Mouse (Mus musculus): ENCODE data around the gene Vdac1. TPM values are rescaled to one million over a fixed set of nuclear protein-coding genes. Genes with fewer than 3 reads are reported as not detected.
"Not testable (repeated sequence)": the region's sequence is repeated elsewhere in the genome, so short reads cannot be mapped to it uniquely, and the experiment has no call there.

The Vdac1 gene
- polyA plus RNA-seq, 1 experiment from 2014 or later: 266 TPM

- Histone ChIP-seq H3K27ac (no peak overlapping the region), H3K4me1 (no peaks in the 10 kb centered on the region), H3K9ac (no peak overlapping the region), H3K4me3 (replicated peaks) (no peak overlapping the region), H3K36me3 (peaks cover 39% of the 10 kb centered on the region), H3K4me2 (no peak overlapping the region), H3K27me3 (replicated peaks) (no peaks in the 10 kb centered on the region), H3K9me3 (no peaks in the 10 kb centered on the region)
- no peak for ATAC-seq (ENCODE audit: insufficient read depth, low FRiP score, low read depth)
- 93% methylated on average over 3 of the region's 3 CpGs for WGBS
These were observed 18.6 kb downstream of the Vdac1 start for GRCm38 (mm10) chr11:52379241-52379640.

DNA sequence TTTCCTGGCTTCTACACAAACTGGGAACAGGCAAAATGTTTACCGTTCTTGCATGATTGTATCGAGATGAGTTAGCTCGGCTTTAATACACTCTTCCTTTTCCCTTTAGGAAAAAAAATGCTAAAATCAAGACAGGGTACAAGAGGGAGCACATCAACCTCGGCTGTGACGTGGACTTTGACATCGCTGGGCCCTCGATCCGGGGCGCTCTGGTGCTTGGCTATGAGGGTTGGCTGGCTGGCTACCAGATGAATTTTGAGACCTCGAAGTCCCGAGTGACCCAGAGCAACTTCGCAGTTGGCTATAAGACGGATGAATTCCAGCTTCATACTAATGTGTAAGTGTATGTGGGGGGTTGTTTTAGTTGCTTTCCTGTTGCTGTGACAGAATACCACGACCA is 23.1 kb downstream of the Vdac1 start:
- WGBS: 91% methylated on average over 14 of the region's 14 CpGs
- no peak for ATAC-seq (ENCODE audit: insufficient read depth, low FRiP score, low read depth)
- peaks cover 40% of the 10 kb centered on the region for H3K36me3 ChIP-seq

DNA sequence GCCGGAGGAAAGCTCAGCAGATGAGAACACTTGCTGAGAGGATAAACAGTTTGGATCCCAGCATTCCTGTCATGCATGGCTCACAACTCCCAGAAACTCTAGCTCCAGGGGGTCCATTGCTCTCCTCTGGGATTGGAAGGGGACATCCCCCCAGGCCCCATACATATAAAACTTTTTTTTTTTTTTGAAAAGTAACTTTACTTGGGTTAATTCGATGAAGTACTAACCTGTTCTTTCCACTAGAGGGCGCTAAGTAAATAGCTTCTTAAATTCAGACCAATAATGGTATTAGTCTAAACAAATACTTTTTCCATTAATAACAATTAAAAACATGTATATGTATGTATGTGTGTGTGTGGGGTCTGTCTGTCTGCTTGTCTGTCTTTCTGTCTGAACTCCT is 24.0 kb downstream of the Vdac1 start:
- Histone ChIP-seq H3K4me3 (replicated peaks) (no peak overlapping the region), H3K4me1 (no peaks in the 10 kb centered on the region), H3K36me3 (peaks cover 44% of the 10 kb centered on the region), H3K27ac (no peak overlapping the region), H3K9ac (no peak overlapping the region), H3K9me3 (no peaks in the 10 kb centered on the region), H3K4me2 (no peak overlapping the region), H3K27me3 (replicated peaks) (no peaks in the 10 kb centered on the region)
- no peak for ATAC-seq (ENCODE audit: insufficient read depth, low FRiP score, low read depth)
- 53% methylated on average over 3 of the region's 3 CpGs for WGBS

More for the DNA sequence above, 23.1 kb downstream of the Vdac1 start:
- H3K27me3 ChIP-seq (replicated peaks): no peaks in the 10 kb centered on the region
- H3K9ac ChIP-seq: no peak overlapping the region
- no peak overlapping the region for H3K4me3 ChIP-seq (replicated peaks)
- no peak overlapping the region for H3K27ac ChIP-seq
- H3K4me1 ChIP-seq: no peaks in the 10 kb centered on the region
- no peaks in the 10 kb centered on the region for H3K9me3 ChIP-seq
- no peak overlapping the region for H3K4me2 ChIP-seq

DNA sequence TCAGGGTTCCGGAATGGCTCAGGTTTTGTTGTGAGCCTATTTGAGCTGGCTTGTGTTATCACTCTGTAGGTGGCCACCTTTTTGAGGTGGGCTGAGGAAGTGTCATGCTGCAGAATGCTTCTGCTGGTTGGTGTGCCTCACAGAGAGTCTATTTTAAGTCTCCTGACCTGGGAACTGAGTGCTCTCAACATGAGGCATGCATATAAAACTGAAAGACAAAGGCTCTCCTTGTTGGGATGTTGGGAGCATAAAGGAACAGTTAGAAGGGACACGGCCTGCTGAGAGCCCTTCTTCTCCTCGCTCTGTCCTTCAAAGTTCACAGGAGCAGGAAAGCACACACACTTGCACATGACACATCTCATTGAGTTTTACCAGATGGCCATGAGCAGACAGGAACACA is 26.2 kb downstream of the Vdac1 start:
- no peaks in the 10 kb centered on the region for H3K27me3 ChIP-seq (replicated peaks)
- H3K36me3 ChIP-seq: peaks cover 42% of the 10 kb centered on the region
- H3K4me2 ChIP-seq: no peak overlapping the region
- no peak overlapping the region for H3K27ac ChIP-seq
- ATAC-seq (ENCODE audit: insufficient read depth, low FRiP score, low read depth): no peak
- H3K4me3 ChIP-seq (replicated peaks): no peak overlapping the region
- H3K4me1 ChIP-seq: no peaks in the 10 kb centered on the region
- no peak overlapping the region for H3K9ac ChIP-seq
- no peaks in the 10 kb centered on the region for H3K9me3 ChIP-seq
- 93% methylated on average over 3 of the region's 3 CpGs for WGBS

DNA sequence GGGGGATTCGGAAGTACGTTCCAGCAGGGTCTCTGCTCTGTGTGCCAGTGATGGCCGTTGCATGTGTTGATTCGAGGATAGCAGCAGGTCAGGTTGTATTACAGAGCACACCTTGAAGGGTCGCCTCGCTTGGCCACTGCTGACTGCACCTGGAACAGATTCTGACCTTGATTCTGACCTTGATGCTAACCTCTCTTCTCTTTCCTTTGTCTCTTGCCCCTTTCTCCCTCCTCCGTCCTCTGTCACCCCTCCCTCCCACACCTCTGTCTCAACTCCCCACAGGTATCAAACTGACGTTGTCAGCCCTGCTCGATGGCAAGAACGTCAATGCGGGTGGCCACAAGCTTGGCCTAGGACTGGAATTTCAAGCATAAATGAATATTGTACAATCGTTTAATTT is 27.5 kb downstream of the Vdac1 start:
- 88% methylated on average over 12 of the region's 12 CpGs for WGBS
- Histone ChIP-seq H3K9me3 (no peaks in the 10 kb centered on the region), H3K4me1 (no peaks in the 10 kb centered on the region), H3K27me3 (replicated peaks) (no peaks in the 10 kb centered on the region), H3K4me2 (no peak overlapping the region), H3K27ac (no peak overlapping the region), H3K9ac (no peak overlapping the region), H3K36me3 (peaks cover 42% of the 10 kb centered on the region), H3K4me3 (replicated peaks) (no peak overlapping the region)
- ATAC-seq (ENCODE audit: insufficient read depth, low FRiP score, low read depth): no peak

DNA sequence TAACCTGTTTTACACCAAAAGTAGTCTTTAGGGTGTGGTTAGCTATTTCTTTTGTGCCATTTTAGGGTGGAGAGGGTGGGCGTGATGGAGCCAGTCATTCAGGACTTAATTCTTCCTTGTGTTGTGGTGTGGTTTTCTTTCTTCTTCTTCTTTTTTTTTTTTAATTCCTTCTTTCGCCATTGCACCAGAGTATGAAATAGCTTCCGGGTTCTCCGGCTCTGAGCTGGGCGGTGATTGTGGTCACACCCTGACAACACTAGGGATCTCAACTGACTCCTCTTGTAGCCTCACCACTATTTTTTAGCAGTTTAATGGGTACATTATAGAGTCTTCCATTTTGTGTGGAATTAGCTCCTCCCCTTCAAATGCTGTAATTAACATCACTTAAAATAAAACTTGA is 28.3 kb downstream of the Vdac1 start:
- ATAC-seq (ENCODE audit: insufficient read depth, low FRiP score, low read depth); H3K9me3 ChIP-seq; H3K27ac ChIP-seq; H3K27me3 ChIP-seq (replicated peaks); H3K4me2 ChIP-seq; H3K9ac ChIP-seq; H3K4me3 ChIP-seq (replicated peaks); H3K4me1 ChIP-seq: not testable (repeated sequence)
- WGBS: 90% methylated on average over 5 of the region's 5 CpGs
- H3K36me3 ChIP-seq: peaks cover 35% of the 10 kb centered on the region

DNA sequence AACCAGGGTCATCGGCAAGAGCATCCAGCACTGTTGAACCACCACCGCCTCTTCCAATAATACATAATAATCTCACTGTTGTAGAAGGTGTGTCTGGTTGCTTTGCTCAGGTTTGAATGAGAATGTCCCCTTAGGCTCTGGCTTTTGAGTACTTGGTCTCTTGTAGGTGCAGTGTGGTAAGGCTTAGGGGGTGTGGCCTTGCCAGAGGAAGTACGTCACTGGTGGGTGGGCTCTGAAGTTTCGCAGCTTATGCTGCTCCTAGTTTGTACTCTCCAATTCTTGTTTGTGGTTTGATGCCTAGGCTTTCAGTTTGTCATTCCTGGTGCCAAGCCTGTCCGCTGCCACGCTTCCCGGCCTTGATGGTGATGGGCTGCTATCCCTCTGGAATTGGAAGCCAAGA is 29.3 kb downstream of the Vdac1 start:
- no peak for ATAC-seq (ENCODE audit: insufficient read depth, low FRiP score, low read depth)
- H3K4me1 ChIP-seq: no peaks in the 10 kb centered on the region
- no peak overlapping the region for H3K27ac ChIP-seq
- no peak overlapping the region for H3K9ac ChIP-seq
- no peaks in the 10 kb centered on the region for H3K27me3 ChIP-seq (replicated peaks)
- no peak overlapping the region for H3K4me3 ChIP-seq (replicated peaks)
- H3K36me3 ChIP-seq: peaks cover 28% of the 10 kb centered on the region
- H3K9me3 ChIP-seq: no peaks in the 10 kb centered on the region
- 92% methylated on average over 7 of the region's 7 CpGs for WGBS
- no peak overlapping the region for H3K4me2 ChIP-seq

- Histone ChIP-seq H3K36me3 (0 out of 2 replicates have a peak, but pooled peaks cover 5% of the 10 kb centered on the region), H3K4me2 (no peak overlapping the region), H3K4me3 (replicated peaks) (no peak overlapping the region), H3K27me3 (replicated peaks) (no peaks in the 10 kb centered on the region), H3K9ac (no peak overlapping the region), H3K4me1 (peaks cover 3% of the 10 kb centered on the region; the same call in 1 of the 2 replicates), H3K27ac (no peak overlapping the region), H3K9me3 (no peaks in the 10 kb centered on the region)
- ATAC-seq (ENCODE audit: insufficient read depth, low FRiP score, low read depth): no peak
- WGBS: 63% methylated on average over 4 of the region's 4 CpGs
These were observed 33.8 kb downstream of the Vdac1 start for GRCm38 (mm10) chr11:52394494-52394893.

GRCm38 (mm10) chr11:52395343-52395742 is 34.7 kb downstream of the Vdac1 start:
- no peaks in the 10 kb centered on the region for H3K36me3 ChIP-seq
- H3K4me1 ChIP-seq: peaks cover 3% of the 10 kb centered on the region; the same call in 1 of the 2 replicates
- H3K9me3 ChIP-seq: no peaks in the 10 kb centered on the region
- no peak overlapping the region for H3K9ac ChIP-seq
- H3K4me3 ChIP-seq (replicated peaks): no peak overlapping the region
- 29% methylated on average over 4 of the region's 4 CpGs for WGBS
- no peaks in the 10 kb centered on the region for H3K27me3 ChIP-seq (replicated peaks)
- H3K4me2 ChIP-seq: no peak overlapping the region; the same call in 1 of the 2 replicates
- H3K27ac ChIP-seq: no peak overlapping the region
- ATAC-seq (ENCODE audit: insufficient read depth, low FRiP score, low read depth): no peak

DNA sequence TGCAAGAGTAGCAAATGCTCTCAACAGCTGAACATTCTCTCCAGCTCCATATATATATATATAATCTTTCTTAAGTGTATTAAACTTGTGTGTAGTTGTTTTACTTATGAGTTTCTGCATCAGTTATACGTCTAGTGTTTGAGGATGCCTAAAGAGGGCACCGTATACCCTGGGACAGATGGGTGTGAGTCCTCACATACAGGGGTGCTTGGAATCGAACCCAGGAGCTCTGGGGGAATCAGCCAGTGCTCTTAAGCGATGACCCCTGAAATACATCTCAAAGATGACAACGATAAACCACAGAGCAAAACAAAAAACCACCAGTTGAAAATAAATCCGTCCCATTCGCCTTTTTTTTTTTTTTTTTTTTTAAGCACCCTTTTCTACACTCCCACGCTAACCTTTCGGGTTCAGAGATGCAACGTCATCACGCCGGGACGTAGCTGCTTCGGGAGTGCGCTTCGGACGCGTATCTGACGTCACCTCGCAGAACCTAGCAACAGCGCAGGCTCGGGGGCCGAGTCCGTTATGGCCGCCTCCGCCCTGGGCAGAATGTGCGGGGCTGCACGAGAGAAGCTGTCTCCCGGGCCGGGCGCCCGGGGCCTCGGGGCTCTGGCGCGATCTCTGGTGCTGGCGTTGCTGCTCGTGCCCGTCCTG is 35.4 kb downstream of the Vdac1 start, which contains the start of gene 9530068E07Rik:
Gene 9530068E07Rik (plus strand): TSS at position 489 of the 657 bp plus-strand sequence.
- peak; percentile 89 for ATAC-seq (ENCODE audit: insufficient read depth, low FRiP score, low read depth)
- Histone ChIP-seq H3K4me2 (peak within 1 kb of the TSS; percentile 66), H3K9ac (peak within 1 kb of the TSS; percentile 83), H3K36me3 (no peaks in the 10 kb centered on the region), H3K4me3 (replicated peaks) (peak within 1 kb of the TSS; percentile 68), H3K27me3 (replicated peaks) (no peaks in the 10 kb centered on the region), H3K4me1 (peaks cover 3% of the 10 kb centered on the region; the same call in 1 of the 2 replicates), H3K27ac (peak within 1 kb of the TSS; percentile 87), H3K9me3 (no peaks in the 10 kb centered on the region)
- WGBS: under 1% methylated on average over 38 of the region's 38 CpGs

GRCm38 (mm10) chr11:52396597-52397188 is 36.0 kb downstream of the Vdac1 start:
- Histone ChIP-seq H3K4me2 (peak overlapping the region; percentile 66), H3K36me3 (no peaks in the 10 kb centered on the region), H3K9me3 (no peaks in the 10 kb centered on the region), H3K9ac (peak overlapping the region; percentile 83), H3K4me3 (replicated peaks) (peak overlapping the region; percentile 68), H3K4me1 (peaks cover 3% of the 10 kb centered on the region; the same call in 1 of the 2 replicates), H3K27ac (peak overlapping the region; percentile 87), H3K27me3 (replicated peaks) (no peaks in the 10 kb centered on the region)
- WGBS: under 1% methylated on average over 33 of the region's 33 CpGs
- peak; percentile 62; the same call in 1 of the 2 replicates for ATAC-seq (ENCODE audit: insufficient read depth, low FRiP score, low read depth)

DNA sequence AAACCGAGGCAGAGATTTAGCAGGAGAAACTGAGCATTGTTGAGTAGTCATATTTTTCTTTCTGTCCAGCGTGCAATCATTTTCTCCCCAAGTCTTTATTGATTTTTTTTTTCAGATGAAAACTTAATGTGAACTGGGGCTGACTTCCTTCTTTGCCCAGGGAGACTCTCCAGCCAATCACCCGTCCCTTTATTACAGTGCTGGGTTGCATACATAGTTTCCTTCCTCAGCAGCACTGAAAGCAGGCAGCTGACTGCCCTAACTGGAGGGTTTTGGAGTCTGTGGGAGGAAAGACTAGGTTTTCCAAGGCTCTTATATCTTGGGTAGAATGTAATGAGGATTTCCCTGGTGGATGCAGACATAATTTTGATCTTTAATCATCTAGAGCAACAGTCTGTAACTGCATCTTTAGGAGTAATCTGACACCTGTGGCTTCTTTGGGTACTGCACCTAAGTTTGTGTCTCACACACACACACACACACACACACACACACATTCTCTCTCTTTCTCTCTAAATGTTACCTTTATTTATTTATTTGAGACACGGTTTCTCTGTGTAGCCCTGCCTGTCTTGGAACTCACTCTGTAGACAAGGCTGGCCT is 36.8 kb downstream of the Vdac1 start:
- 0 out of 2 replicates have a peak overlapping the region, but pooled peaks have one; percentile 87 for H3K27ac ChIP-seq
- H3K36me3 ChIP-seq: no peaks in the 10 kb centered on the region
- no peaks in the 10 kb centered on the region for H3K9me3 ChIP-seq
- peaks cover 3% of the 10 kb centered on the region; the same call in 1 of the 2 replicates for H3K4me1 ChIP-seq
- no peak for ATAC-seq (ENCODE audit: insufficient read depth, low FRiP score, low read depth)
- H3K9ac ChIP-seq: no peak overlapping the region
- peak overlapping the region; percentile 68 for H3K4me3 ChIP-seq (replicated peaks)
- H3K4me2 ChIP-seq: peak overlapping the region; percentile 66
- H3K27me3 ChIP-seq (replicated peaks): no peaks in the 10 kb centered on the region
- WGBS: 77% methylated on average over 4 of the region's 4 CpGs

Measured in stomach, embryonic 15.5 days (tissue).